Mouse (Mus musculus) liver, postnatal 0 days (tissue): ENCODE data around the gene Atp9a.

Experiments used
- CTCF ChIP-seq: sonication (generic); IDR thresholded peaks from 2 replicates; pipeline ENCODE4 v1.5.1; 2016; ENCODE audit warnings: antibody characterized with exemption, low read depth
- EP300 ChIP-seq: IDR thresholded peaks from 2 replicates; pipeline ENCODE4 v1.6.1; 2016; ENCODE audit warnings: antibody characterized with exemption, low read depth, mild to moderate bottlenecking

- no peak for TF ChIP-seq CTCF
- TF ChIP-seq EP300: no peak
These were observed 14.2 kb downstream of the Atp9a start for GRCm38 (mm10) chr2:168728045-168728444.
